Mouse (Mus musculus): ENCODE results near the gene Alg2. TPM values are rescaled to one million over a fixed set of nuclear protein-coding genes. Genes with fewer than 3 reads are reported as not detected.

Alg2 gene
- polyA plus RNA-seq (2012; rRNA removed), result 5.8 and 6.6 TPM in 2 replicates

GRCm38 (mm10) chr4:47473968-47474729 is at the start of gene Alg2, which contains the start of gene Sec61b:
Gene Alg2, minus strand, starts transcription at chr4:47474333.
Gene Sec61b, plus strand, starts transcription at chr4:47474658.

Other genes with a start within 250 kb of the Alg2 start
- 3.4 and 4.2 TPM in 2 replicates for gene Tgfbr1, start 121.1 kb downstream of the Alg2 start, polyA plus RNA-seq (2012; rRNA removed)
- gene Sec61b, start 325 bp upstream of the Alg2 start, polyA plus RNA-seq (2012; rRNA removed), result 176 and 188 TPM in 2 replicates